Mouse (Mus musculus) myocyte (in vitro differentiated cells): ENCODE results near the gene Dguok. TPM values are rescaled to one million over a fixed set of nuclear protein-coding genes. Genes with fewer than 3 reads are reported as not detected.

Experiments used
- H3K27me3 ChIP-seq: one replicate; pipeline ENCODE4 v1.6.1; 2011; ENCODE audit not compliant: control insufficient read depth, insufficient read depth, insufficient read length
- H3K36me3 ChIP-seq: one replicate; pipeline ENCODE4 v1.6.1; 2011; ENCODE audit not compliant: control insufficient read depth, insufficient read depth
- H3K4me2 ChIP-seq: one replicate; pipeline ENCODE4 v1.6.1; 2011; ENCODE audit warnings: low read depth, control low read depth
- H3K4me3 ChIP-seq: one replicate; pipeline ENCODE4 v1.5.1; 2011; ENCODE audit warnings: mild to moderate bottlenecking, control low read depth, moderate library complexity
- H3K79me2 ChIP-seq: one replicate; pipeline ENCODE4 v1.6.1; 2011; ENCODE audit not compliant: control insufficient read depth, insufficient read depth
- H3ac ChIP-seq: one replicate; pipeline ENCODE4 v1.6.1; 2011; ENCODE audit not compliant: control insufficient read depth, insufficient read length
- CEBPB ChIP-seq: IDR thresholded peaks from 2 replicates; pipeline ENCODE4 v1.6.1; 2011; ENCODE audit warnings: mild to moderate bottlenecking, moderate library complexity; ENCODE audit not compliant: poor library complexity, insufficient read depth, severe bottlenecking
- E2F4 ChIP-seq: IDR thresholded peaks from one replicate; pipeline ENCODE4 v1.6.1; 2011; ENCODE audit warnings: mild to moderate bottlenecking, control low read depth, moderate library complexity; ENCODE audit not compliant: insufficient read depth
- MAX ChIP-seq: IDR thresholded peaks from one replicate; pipeline ENCODE4 v1.6.1; 2011; ENCODE audit warnings: low read depth, mild to moderate bottlenecking, control low read depth
- MYOD1 ChIP-seq, 3 experiments: IDR thresholded peaks; one replicate each; pipeline ENCODE4 v1.6.1; 2011; ENCODE audit warnings: control low read depth in 2 of 3, low read depth in 2 of 3, mild to moderate bottlenecking in 2 of 3, moderate library complexity in 1 of 3; ENCODE audit not compliant: insufficient read length in 2 of 3, control insufficient read depth in 1 of 3
- MYOG ChIP-seq, 3 experiments: IDR thresholded peaks; one replicate each; pipeline ENCODE4 v1.6.1; 2011; ENCODE audit warnings: control low read depth in 2 of 3, low read depth in 2 of 3, mild to moderate bottlenecking in 2 of 3; ENCODE audit not compliant: insufficient read length in 2 of 3, control insufficient read depth in 1 of 3, insufficient read depth in 1 of 3
- POLR2A ChIP-seq: IDR thresholded peaks from one replicate; pipeline ENCODE4 v1.6.1; 2011; ENCODE audit warnings: low read depth, mild to moderate bottlenecking, control low read depth, moderate library complexity; ENCODE audit not compliant: insufficient read length
- POLR2AphosphoS2 ChIP-seq: IDR thresholded peaks from one replicate; pipeline ENCODE4 v1.6.1; 2011; ENCODE audit warnings: low read depth, control low read depth; ENCODE audit not compliant: insufficient read length
- REST ChIP-seq: IDR thresholded peaks from one replicate; pipeline ENCODE4 v1.6.1; 2011; ENCODE audit warnings: mild to moderate bottlenecking, control low read depth, moderate library complexity; ENCODE audit not compliant: insufficient read depth, insufficient read length
- SRF ChIP-seq: IDR thresholded peaks from one replicate; pipeline ENCODE4 v1.6.1; 2011; ENCODE audit warnings: low read depth; ENCODE audit not compliant: control insufficient read depth, insufficient read length
- TCF12 ChIP-seq: IDR thresholded peaks from one replicate; pipeline ENCODE4 v1.6.1; 2011; ENCODE audit warnings: mild to moderate bottlenecking, control low read depth; ENCODE audit not compliant: poor library complexity, insufficient read depth, severe bottlenecking
- TCF3 ChIP-seq: IDR thresholded peaks from one replicate; pipeline ENCODE4 v1.6.1; 2011; ENCODE audit warnings: low read depth, control low read depth; ENCODE audit not compliant: insufficient read length
- USF1 ChIP-seq: IDR thresholded peaks from one replicate; pipeline ENCODE4 v1.6.1; 2011; ENCODE audit warnings: low read depth, mild to moderate bottlenecking, control low read depth, moderate library complexity
- polyA plus RNA-seq: library from polyadenylated mRNA; unstranded; fragments of >200 nt; fragmentation: generic; extraction: Trizol; gene quantifications from one replicate; pipeline ENCODE4 v1.2.1, GENCODE M21; 2012; ENCODE audit warnings: missing spikeins

Gene Dguok
- polyA plus RNA-seq, 1 experiment: 28.6 TPM

- H3K36me3 ChIP-seq: peaks cover 14% of the 10 kb centered on the region
- H3ac ChIP-seq: no peak overlapping the region
- H3K4me3 ChIP-seq: no peak overlapping the region
- no peaks in the 10 kb centered on the region for H3K79me2 ChIP-seq
- no peak for TF ChIP-seq TCF12
- no peak for TF ChIP-seq POLR2AphosphoS2
- no peak for TF ChIP-seq REST
- TF ChIP-seq MYOD1 (IDR thresholded peaks at IDR 0.05; ENCODE audit: control insufficient read depth in 1 of 3, insufficient read length in 2 of 3, low read depth in 2 of 3): no peak
- TF ChIP-seq SRF: no peak
- TF ChIP-seq MYOG (IDR thresholded peaks at IDR 0.05; ENCODE audit: control insufficient read depth in 1 of 3, insufficient read depth in 1 of 3, insufficient read length in 2 of 3, low read depth in 2 of 3): no peak
- TF ChIP-seq USF1: no peak
- no peak for TF ChIP-seq E2F4
- no peak for TF ChIP-seq CEBPB
- TF ChIP-seq POLR2A: no peak
- TF ChIP-seq MAX: no peak
- TF ChIP-seq TCF3: no peak
- no peak overlapping the region for H3K4me2 ChIP-seq
- no peaks in the 10 kb centered on the region for H3K27me3 ChIP-seq
These were observed 28.6 kb downstream of the Dguok start for GRCm38 (mm10) chr6:83478217-83478616.

- no peaks in the 10 kb centered on the region for H3K79me2 ChIP-seq
- H3K4me3 ChIP-seq: no peak overlapping the region
- TF ChIP-seq E2F4 (no peak), TCF3 (no peak), TCF12 (no peak), MYOG (IDR thresholded peaks at IDR 0.05; ENCODE audit: control insufficient read depth in 1 of 3, insufficient read depth in 1 of 3, insufficient read length in 2 of 3, low read depth in 2 of 3) (no peak), POLR2A (no peak), REST (no peak)
- H3K4me2 ChIP-seq: no peak overlapping the region
- H3K36me3 ChIP-seq: peaks cover 12% of the 10 kb centered on the region
- H3ac ChIP-seq: no peak overlapping the region
- H3K27me3 ChIP-seq: no peaks in the 10 kb centered on the region
These were observed 31.3 kb downstream of the Dguok start for GRCm38 (mm10) chr6:83475431-83475830.

- no peaks in the 10 kb centered on the region for H3K27me3 ChIP-seq
- no peaks in the 10 kb centered on the region for H3K36me3 ChIP-seq
- H3K4me2 ChIP-seq: no peak overlapping the region
- H3ac ChIP-seq: no peak overlapping the region
- H3K79me2 ChIP-seq: no peaks in the 10 kb centered on the region
- H3K4me3 ChIP-seq: no peak overlapping the region
- TF ChIP-seq SRF (no peak), POLR2A (no peak), E2F4 (no peak), USF1 (no peak), REST (no peak), MYOG (IDR thresholded peaks at IDR 0.05; ENCODE audit: control insufficient read depth in 1 of 3, insufficient read depth in 1 of 3, insufficient read length in 2 of 3, low read depth in 2 of 3) (no peak), TCF12 (no peak), TCF3 (no peak), MYOD1 (IDR thresholded peaks at IDR 0.05; ENCODE audit: control insufficient read depth in 1 of 3, insufficient read length in 2 of 3, low read depth in 2 of 3) (no peak), POLR2AphosphoS2 (no peak)
These were observed 33.5 kb downstream of the Dguok start for GRCm38 (mm10) chr6:83473240-83473639.

GRCm38 (mm10) chr6:83471739-83472138 lies 35.0 kb downstream of the Dguok start:
- TF ChIP-seq POLR2AphosphoS2: no peak
- no peak for TF ChIP-seq CEBPB
- no peak for TF ChIP-seq E2F4
- no peak for TF ChIP-seq TCF12
- TF ChIP-seq POLR2A: no peak
- Histone ChIP-seq H3K36me3 (no peaks in the 10 kb centered on the region), H3K79me2 (no peaks in the 10 kb centered on the region), H3K27me3 (no peaks in the 10 kb centered on the region), H3K4me3 (no peak overlapping the region), H3ac (no peak overlapping the region), H3K4me2 (no peak overlapping the region)

- no peaks in the 10 kb centered on the region for H3K36me3 ChIP-seq
- no peak overlapping the region for H3K4me2 ChIP-seq
- H3K79me2 ChIP-seq: no peaks in the 10 kb centered on the region
- no peak overlapping the region for H3K4me3 ChIP-seq
- H3K27me3 ChIP-seq: no peaks in the 10 kb centered on the region
- H3ac ChIP-seq: no peak overlapping the region
- TF ChIP-seq E2F4 (no peak), POLR2A (no peak)
These were observed 42.8 kb downstream of the Dguok start for GRCm38 (mm10) chr6:83464011-83464410.
